Mouse (Mus musculus): ENCODE measurements around the gene Poc1b.

DNA sequence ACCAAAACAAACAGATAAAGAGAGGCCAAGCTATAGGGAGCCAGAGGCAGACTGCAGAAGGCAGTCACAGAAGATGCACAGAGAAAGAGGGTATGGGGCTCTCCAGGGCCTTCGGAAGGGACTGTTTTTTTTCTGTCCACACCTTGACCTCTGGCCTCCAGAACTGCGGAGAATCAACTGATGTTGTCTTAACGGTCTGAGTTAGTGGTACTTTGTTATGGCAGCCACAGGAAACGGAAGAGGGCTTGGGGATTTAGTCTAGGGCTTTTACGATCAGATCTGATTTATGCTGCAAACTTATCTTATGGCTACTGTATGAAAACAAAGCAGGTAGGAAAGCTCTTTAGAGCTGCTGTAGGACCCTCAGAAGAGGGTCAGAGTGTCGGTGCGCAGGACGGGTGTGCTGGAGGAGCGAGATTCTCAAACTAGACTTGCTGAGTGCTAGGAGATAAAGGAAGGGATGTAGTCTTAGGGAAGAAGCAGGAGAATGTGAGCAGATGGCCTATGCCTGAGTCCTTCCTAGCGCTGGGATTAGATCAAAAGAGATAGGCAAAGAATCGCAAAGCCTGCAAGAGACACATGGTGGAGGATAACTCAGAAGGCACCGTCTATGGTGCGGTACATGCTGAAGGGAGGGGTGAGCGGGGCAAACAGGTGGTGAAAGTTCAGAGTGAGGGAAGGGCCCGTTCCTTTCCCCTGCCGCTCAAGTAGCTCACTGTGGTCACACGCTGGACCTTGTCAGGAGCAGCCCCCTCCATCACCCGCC lies 8.8 kb downstream of the Poc1b start:
- TF ChIP-seq CTCF (IDR thresholded peaks at IDR 0.05; ENCODE audit: low read depth) (no peak), EP300 (IDR thresholded peaks at IDR 0.05; ENCODE audit: low read depth) (no peak)
